Mouse (Mus musculus): ENCODE measurements around the gene Tmem229a.

DNA sequence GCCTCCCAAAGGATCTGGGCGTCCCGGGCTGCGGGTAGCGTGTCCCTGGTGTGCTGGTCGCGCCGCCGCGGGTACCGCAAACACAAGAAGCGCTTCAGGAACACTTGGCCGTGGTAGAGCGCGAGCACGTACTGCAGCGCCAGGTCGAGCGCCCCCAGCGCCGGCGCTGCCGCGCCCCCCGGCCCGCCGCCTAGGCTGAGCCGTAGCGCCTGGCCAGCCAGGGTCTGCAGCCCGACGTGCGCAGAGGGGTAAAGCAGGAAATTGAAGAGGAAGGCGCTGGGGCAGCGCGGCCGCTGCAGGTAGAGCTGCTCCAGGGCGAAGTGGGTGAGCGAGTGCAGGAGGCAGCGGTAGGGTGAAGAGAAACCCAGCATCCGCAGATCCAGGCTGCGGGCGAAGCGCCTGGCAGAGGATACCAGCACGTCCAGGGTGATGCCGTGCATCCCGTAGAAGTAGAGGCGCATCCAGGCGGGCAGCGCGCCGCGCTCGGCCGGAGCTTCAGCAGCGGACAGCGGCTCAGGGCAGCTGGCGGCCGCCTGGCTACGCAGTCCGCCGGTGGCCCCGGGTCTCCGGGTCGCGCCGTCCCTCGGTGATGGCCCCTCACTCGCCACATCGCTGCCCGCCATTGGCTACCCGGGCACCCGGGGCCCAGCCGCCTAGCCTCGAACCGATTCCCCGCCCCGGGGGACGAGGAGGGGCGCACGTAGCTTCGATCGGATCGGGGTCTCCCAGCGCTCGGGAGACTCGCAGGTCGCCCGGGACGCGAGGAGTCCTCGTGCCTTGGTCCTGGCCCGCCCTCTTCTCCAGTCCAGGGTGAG, 759 bp downstream of the Tmem229a start:
- TF ChIP-seq CHD2 (IDR thresholded peaks at IDR 0.05; ENCODE audit: low read depth, low read length) (no peak), ZC3H11A (IDR thresholded peaks at IDR 0.05; ENCODE audit: borderline replicate concordance, low read depth, low read length) (no peak), MAFK (IDR thresholded peaks at IDR 0.05; ENCODE audit: insufficient read depth, low read depth, low read length) (no peak), HCFC1 (IDR thresholded peaks at IDR 0.05; ENCODE audit: borderline replicate concordance, insufficient read depth, low read length) (no peak), ZNF384 (IDR thresholded peaks at IDR 0.05; ENCODE audit: low read depth, low read length) (no peak)
